Mouse (Mus musculus): ENCODE measurements around the gene Sorbs1.

GRCm38 (mm10) chr19:40487561-40487960, 26.0 kb downstream of the Sorbs1 start:
- TF ChIP-seq POLR2A (IDR thresholded peaks at IDR 0.05; ENCODE audit: low read depth, low read length) = no peak
- TF ChIP-seq CTCF (IDR thresholded peaks at IDR 0.05; ENCODE audit: borderline replicate concordance, insufficient read depth, low read length) = no peak

Data from embryonic fibroblast, embryonic 13.5 days (primary cell).